Mouse (Mus musculus) olfactory bulb, adult 2 months (tissue): Measurements from ENCODE around the gene Frmd4b.

Source experiments
- CTCF ChIP-seq: fragments of 200-500 bp; IDR thresholded peaks from 2 replicates; pipeline ENCODE4 v1.5.1; 2012; ENCODE audit warnings: low read depth, mild to moderate bottlenecking, low read length, moderate library complexity; ENCODE audit not compliant: insufficient read depth
- POLR2A ChIP-seq: fragments of 200-500 bp; IDR thresholded peaks from 2 replicates; pipeline ENCODE4 v1.6.1; 2012; ENCODE audit warnings: mild to moderate bottlenecking, low read depth, low read length, moderate library complexity; ENCODE audit not compliant: insufficient read depth

DNA sequence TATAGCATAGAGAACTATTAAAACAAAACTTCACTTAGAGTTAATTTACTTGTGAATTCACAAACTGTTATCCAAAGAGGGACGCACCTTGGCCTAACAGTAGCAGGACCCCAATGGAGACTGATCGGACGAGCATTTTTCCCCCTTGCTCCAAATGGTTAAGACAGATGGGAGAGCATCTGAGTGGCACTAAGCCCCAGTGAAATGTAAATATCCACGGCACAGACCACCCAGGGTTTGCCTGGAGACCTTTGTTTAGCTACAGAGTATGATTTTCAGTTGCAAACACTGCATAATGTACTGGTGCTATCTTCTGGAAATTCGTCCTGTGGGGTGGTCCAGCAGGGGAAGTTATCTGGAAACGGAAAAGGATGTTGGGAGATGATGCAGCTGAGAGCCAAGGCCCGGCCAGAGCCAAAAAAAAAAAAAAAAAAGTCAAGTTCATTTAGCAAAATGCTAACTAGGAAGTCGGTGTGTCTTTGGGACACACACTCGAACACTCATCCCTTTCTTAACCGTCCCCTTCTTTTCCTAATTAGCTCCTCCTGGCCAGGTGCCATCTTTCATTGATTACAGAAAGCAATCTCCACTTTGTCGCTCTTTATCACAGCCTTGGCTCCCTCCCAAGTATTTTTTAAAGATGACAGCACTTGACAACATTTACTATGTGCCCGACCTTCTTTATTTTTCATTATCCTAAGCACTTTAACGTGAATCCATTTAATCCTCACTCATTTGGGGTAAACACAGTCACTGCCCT lies 95.9 kb downstream of the Frmd4b start:
- TF ChIP-seq CTCF, result no peak
- no peak for TF ChIP-seq POLR2A
